Mouse (Mus musculus): Measurements from ENCODE around the gene Cemip2. TPM values are rescaled to one million over a fixed set of nuclear protein-coding genes. Genes with fewer than 3 reads are reported as not detected.

The Cemip2 gene
- 1 to 10 TPM; 6.4 to 7.7 TPM for total RNA-seq (2021)
- long read RNA-seq, experiment 1, partial matches to known transcripts = 1 of 1 reads
- long read RNA-seq, experiment 1, other reads (novel, unspliced or antisense) = 0 of 1 reads
- long read RNA-seq, experiment 2, full-length matches to known transcripts = 2 of 2 reads
- long read RNA-seq, experiment 2, partial matches to known transcripts = 0 of 2 reads
- long read RNA-seq, experiment 2, other reads (novel, unspliced or antisense) = 0 of 2 reads

DNA sequence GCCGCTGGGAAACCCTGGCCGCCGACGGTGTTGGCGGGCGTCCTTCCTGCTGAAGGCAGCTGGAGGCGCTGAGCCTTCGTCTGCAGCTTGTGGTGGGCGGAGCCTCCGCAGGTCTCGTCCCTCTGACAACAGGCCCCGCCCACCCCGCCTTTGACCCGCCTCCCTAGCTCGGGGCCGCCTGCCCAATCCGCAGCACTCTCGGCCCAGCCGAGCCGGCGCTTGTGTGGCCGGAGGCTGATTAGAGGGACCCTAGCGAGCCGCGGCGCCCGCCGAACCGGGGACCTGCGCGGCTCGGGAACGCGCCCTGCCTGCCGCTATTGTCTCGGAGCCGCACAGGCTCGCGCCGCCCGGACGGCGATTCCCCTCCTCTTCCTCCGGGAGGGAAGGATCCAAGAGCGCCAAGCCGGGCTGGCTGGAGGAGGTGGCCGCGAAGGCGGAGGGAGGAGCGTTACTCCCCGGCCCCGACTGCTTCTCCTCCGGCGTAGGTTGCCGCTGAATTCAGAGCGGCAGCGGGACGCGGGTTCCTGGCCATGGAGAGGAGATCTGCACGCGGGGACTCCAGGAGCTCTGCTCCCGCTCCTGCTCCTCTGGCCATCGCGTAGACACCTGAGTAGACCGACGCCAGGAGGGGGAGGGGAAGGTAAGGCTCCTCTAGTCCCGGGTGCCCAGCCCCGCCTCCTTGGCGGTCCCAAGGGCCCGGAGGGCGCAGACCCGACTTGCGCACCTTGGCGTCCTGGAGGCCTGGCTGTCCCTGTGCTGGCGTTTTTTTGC, at the start of gene Cemip2:
Gene Cemip2, plus strand, starts transcription at position 196 of the 771 bp plus-strand sequence.
- intact Hi-C loops (cut with DNase I; ENCODE audit: low total_unique reads) = loop anchor here (10.0 kb wide), 1 partner anchor 166 kb away; no protein-coding TSS in a partner anchor

GRCm38 (mm10) chr19:21728342-21728741, 49.8 kb upstream of the Cemip2 start:
- DNase-seq = no peak
- intact Hi-C loops (cut with DNase I; ENCODE audit: low total_unique reads) = no loop called here

More for the DNA sequence above, at the start of gene Cemip2:
- DNase-seq = peak; percentile 97

- intact Hi-C loops (cut with DNase I; ENCODE audit: low total_unique reads) = no loop called here
Measured at GRCm38 (mm10) chr19:21731887-21732286, 46.3 kb upstream of the Cemip2 start.

DNA sequence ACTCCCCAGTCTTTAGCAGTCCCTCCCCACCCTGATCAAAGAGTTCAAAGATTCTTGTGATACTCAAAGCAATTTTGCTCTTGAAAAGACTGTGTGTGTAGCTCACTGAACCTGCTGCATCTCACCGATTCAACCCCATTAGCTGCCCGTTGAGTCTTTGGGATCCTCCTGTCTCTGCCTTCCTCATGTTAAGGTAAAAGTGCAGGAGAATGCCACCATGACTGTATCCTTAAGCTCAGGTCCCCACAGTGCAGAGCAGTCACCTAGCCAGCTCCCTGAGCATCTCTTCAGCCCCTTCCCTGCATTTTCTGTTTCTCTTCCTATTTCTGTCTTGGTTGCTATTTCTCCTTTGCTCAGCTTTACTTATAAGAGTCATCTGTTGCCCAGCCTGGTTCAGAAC, 45.0 kb upstream of the Cemip2 start:
- no peak for DNase-seq
- intact Hi-C loops (cut with DNase I; ENCODE audit: low total_unique reads) = no loop called here

More at GRCm38 (mm10) chr19:21731887-21732286, 46.3 kb upstream of the Cemip2 start:
- no peak for DNase-seq

- intact Hi-C loops (cut with DNase I; ENCODE audit: low total_unique reads) = no loop called here
Measured at GRCm38 (mm10) chr19:21734112-21734511, 44.0 kb upstream of the Cemip2 start.

GRCm38 (mm10) chr19:21737446-21737845, 40.7 kb upstream of the Cemip2 start:
- DNase-seq = peak; percentile 8
- intact Hi-C loops (cut with DNase I; ENCODE audit: low total_unique reads) = no loop called here

More at GRCm38 (mm10) chr19:21734112-21734511, 44.0 kb upstream of the Cemip2 start:
- no peak for DNase-seq

DNA sequence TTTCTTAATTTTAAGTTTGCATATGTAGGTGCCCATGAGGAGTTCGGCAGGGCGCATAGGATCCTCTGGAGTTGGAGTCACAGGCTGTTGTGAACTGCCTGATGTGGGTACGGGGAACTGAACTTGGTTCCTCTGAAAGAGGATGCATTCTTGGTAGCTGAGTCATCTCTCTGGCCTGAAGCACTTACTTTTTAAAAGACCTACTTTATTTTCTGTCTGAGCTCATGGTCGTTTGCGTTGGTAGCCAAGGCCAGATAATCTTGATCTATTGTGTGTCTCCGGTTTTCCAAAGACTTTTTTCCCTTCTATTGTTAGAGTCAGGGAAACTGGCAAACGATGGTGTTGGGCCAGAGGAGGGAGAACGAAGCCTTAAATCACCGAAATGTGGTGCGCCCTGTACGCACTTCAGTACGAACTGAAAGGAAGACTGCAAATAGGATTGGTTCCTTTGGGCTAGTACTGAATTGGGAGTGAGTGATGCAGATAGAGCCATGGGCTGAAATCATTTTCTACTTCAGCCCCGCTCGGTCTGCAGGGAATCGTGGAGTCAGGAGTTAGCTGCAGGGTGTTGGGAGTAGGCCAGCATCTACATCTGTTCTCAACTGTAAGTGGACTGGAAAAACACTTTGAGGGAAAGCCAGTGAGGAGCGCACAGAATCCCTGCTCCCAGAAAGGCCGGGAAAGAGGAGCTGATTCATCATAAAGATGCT, 40.1 kb upstream of the Cemip2 start:
- peak; percentile 80 for DNase-seq
- intact Hi-C loops (cut with DNase I; ENCODE audit: low total_unique reads) = no loop called here

- intact Hi-C loops (cut with DNase I; ENCODE audit: low total_unique reads) = no loop called here
- peak; percentile 23 for DNase-seq
Measured at GRCm38 (mm10) chr19:21738591-21739280, 39.4 kb upstream of the Cemip2 start.

- DNase-seq = peak; percentile 44
- intact Hi-C loops (cut with DNase I; ENCODE audit: low total_unique reads) = loop anchor here (10.0 kb wide), 1 partner anchor 367 kb away; no protein-coding TSS in a partner anchor
Measured at GRCm38 (mm10) chr19:21742138-21742537, 36.0 kb upstream of the Cemip2 start.

GRCm38 (mm10) chr19:21745586-21745985, 32.6 kb upstream of the Cemip2 start:
- intact Hi-C loops (cut with DNase I; ENCODE audit: low total_unique reads) = loop anchor here (5.0 to 10.0 kb wide), 2 partner anchors 173 to 371 kb away; no protein-coding TSS in a partner anchor
- DNase-seq = no peak

GRCm38 (mm10) chr19:21747356-21747755, 30.8 kb upstream of the Cemip2 start:
- DNase-seq = peak; percentile 49
- intact Hi-C loops (cut with DNase I; ENCODE audit: low total_unique reads) = loop anchor here (5.0 to 10.0 kb wide), 2 partner anchors 175 to 373 kb away; no protein-coding TSS in a partner anchor

DNA sequence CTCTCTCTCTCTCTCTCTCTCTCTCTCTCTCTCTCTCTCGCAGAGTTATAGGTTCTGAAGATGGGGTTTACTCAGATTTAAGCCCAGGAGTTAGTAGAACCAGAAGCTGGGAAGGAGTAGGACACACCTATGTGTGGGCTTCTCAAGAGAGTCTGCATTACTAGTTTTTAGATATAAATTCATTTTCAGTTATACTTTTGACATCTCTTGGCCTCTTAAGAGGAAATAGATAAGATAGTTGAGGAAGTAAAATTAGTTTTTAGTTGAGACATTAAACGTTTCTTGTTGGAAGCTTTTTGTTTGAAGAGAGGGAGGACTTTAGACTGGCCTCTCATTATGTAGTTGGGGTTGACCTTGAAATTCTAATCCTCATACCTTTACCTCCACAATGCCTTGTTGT, 28.0 kb upstream of the Cemip2 start:
- intact Hi-C loops (cut with DNase I; ENCODE audit: low total_unique reads) = loop anchor here (10.0 kb wide), 1 partner anchor 555 kb away; no protein-coding TSS in a partner anchor

GRCm38 (mm10) chr19:21761676-21762075, 16.5 kb upstream of the Cemip2 start:
- DNase-seq = no peak
- intact Hi-C loops (cut with DNase I; ENCODE audit: low total_unique reads) = no loop called here

More for the DNA sequence above, 28.0 kb upstream of the Cemip2 start:
- no peak for DNase-seq

- intact Hi-C loops (cut with DNase I; ENCODE audit: low total_unique reads) = no loop called here
- DNase-seq = no peak
Measured at GRCm38 (mm10) chr19:21764013-21764412, 14.1 kb upstream of the Cemip2 start.

DNA sequence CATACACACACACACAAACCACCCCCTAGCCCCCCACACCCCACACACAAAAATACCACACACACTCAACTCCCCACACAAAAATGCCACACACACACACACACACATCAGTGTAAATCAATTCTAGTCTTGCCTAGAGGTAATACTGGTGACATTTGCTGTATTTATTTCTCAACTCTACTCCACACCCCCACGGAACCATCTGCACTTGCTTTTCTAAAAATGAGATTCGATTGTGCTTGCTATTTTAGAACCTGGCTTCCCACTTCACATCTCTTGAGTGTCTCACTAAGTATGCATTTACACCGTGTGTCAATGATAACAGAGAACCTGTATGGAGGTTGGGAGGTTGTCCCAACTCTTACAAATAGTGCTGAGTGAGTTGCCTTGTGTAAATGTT, 13.4 kb upstream of the Cemip2 start:
- intact Hi-C loops (cut with DNase I; ENCODE audit: low total_unique reads) = no loop called here
- no peak for DNase-seq

GRCm38 (mm10) chr19:21767500-21768045, 10.6 kb upstream of the Cemip2 start:
- intact Hi-C loops (cut with DNase I; ENCODE audit: low total_unique reads) = no loop called here
- DNase-seq = no peak

- DNase-seq = no peak
- intact Hi-C loops (cut with DNase I; ENCODE audit: low total_unique reads) = loop anchor here (10.0 kb wide), 1 partner anchor 175 kb away; no protein-coding TSS in a partner anchor
Measured at GRCm38 (mm10) chr19:21769796-21770195, 8.3 kb upstream of the Cemip2 start.

GRCm38 (mm10) chr19:21771586-21771985, 6.6 kb upstream of the Cemip2 start:
- intact Hi-C loops (cut with DNase I; ENCODE audit: low total_unique reads) = loop anchor here (10.0 kb wide), 1 partner anchor 173 kb away; no protein-coding TSS in a partner anchor
- DNase-seq = no peak

DNA sequence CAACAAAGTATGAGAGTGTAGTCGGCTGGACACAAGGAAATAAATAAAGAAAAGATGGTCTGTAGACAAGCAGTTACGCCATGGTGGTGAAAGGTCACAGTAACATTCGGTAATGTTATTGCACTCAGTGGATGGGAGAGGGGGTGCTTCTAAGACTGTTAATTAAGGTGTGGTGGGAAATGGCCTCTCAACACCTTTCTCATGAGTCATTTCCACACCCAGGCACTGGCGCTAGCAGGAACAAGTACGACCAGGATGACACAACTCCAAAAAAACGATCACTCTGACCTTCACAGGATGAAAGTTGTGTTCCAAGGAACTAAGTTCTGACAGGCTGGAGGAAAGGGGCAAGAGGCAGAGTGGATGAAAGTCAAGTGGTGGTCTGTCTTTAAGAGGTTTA, 4.5 kb upstream of the Cemip2 start:
- no peak for DNase-seq
- intact Hi-C loops (cut with DNase I; ENCODE audit: low total_unique reads) = loop anchor here (10.0 kb wide), 1 partner anchor 171 kb away; no protein-coding TSS in a partner anchor

Measured in gastrocnemius, postnatal 14 days (tissue).